Mouse (Mus musculus) left cerebral cortex, adult 9 months (tissue): ENCODE measurements around the gene Gm11627.
A peak's percentile ranks its signal among the peaks of the same experiment; 100 is the strongest.
"Not testable (repeated sequence)": the region's sequence is repeated elsewhere in the genome, so short reads cannot be mapped to it uniquely, and the experiment has no call there.

Experiments used
- DNase-seq, 2 experiments: peaks; one replicate each; pipeline ENCODE4 v3.0.0; 2022; ENCODE audit warnings: low spot score in 2 of 2

Gm11627 gene

GRCm38 (mm10) chr11:102564952-102565671 is 14.1 kb downstream of the Gm11627 start:
- DNase-seq = not testable (repeated sequence)

GRCm38 (mm10) chr11:102558704-102559103 is 20.6 kb downstream of the Gm11627 start:
- DNase-seq = no peak

- DNase-seq = no peak
Observed at GRCm38 (mm10) chr11:102557386-102557785, 21.9 kb downstream of the Gm11627 start.

GRCm38 (mm10) chr11:102556716-102557074 is 22.6 kb downstream of the Gm11627 start:
- no peak for DNase-seq

- peak; percentile 94 for DNase-seq
Observed at GRCm38 (mm10) chr11:102556031-102556715, 23.1 kb downstream of the Gm11627 start, which contains the start of gene Gpatch8. Gene Gpatch8 (minus strand): TSS chr11:102556392.

- no peak for DNase-seq
Observed at GRCm38 (mm10) chr11:102555400-102556030, 23.7 kb downstream of the Gm11627 start.

GRCm38 (mm10) chr11:102552051-102552450 is 27.2 kb downstream of the Gm11627 start:
- no peak for DNase-seq

GRCm38 (mm10) chr11:102551176-102551575 is 28.1 kb downstream of the Gm11627 start:
- no peak for DNase-seq

- no peak for DNase-seq
Observed at GRCm38 (mm10) chr11:102541471-102541870, 37.8 kb downstream of the Gm11627 start.

- DNase-seq = not testable (repeated sequence)
Observed at GRCm38 (mm10) chr11:102540286-102540685, 39.0 kb downstream of the Gm11627 start.

GRCm38 (mm10) chr11:102539690-102540089 is 39.6 kb downstream of the Gm11627 start:
- no peak for DNase-seq

- no peak for DNase-seq
Observed at GRCm38 (mm10) chr11:102536210-102536609, 43.1 kb downstream of the Gm11627 start.

GRCm38 (mm10) chr11:102534078-102534477 is 45.2 kb downstream of the Gm11627 start:
- no peak for DNase-seq

GRCm38 (mm10) chr11:102531425-102531824 is 47.8 kb downstream of the Gm11627 start:
- no peak for DNase-seq
